Mouse (Mus musculus): ENCODE data around the gene Usp25.

The Usp25 gene

DNA sequence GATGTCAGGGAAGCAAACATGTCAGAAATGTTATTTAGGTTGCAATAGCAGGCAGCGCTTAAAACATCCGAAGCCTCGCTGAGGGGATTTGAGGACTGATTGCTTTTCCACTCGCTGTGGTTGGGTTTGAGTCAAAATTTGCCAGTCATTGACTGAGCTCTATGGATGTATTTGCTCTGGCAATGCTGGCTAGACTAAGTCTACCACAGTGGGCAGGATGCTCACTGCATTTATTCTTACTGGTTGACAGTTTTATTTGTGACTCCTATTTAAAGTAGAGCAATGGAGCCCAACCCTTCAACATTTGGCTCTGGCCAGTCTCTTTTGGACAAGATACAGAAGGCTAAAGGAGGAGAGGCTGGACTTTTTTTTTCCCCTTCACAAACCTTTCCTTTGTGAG is 137.4 kb downstream of the Usp25 start:
- DNase-seq: no peak

GRCm38 (mm10) chr16:77152288-77152687 is 138.8 kb downstream of the Usp25 start:
- peak; percentile 45 for DNase-seq

GRCm38 (mm10) chr16:77153216-77153715 is 139.8 kb downstream of the Usp25 start:
- DNase-seq: no peak

DNA sequence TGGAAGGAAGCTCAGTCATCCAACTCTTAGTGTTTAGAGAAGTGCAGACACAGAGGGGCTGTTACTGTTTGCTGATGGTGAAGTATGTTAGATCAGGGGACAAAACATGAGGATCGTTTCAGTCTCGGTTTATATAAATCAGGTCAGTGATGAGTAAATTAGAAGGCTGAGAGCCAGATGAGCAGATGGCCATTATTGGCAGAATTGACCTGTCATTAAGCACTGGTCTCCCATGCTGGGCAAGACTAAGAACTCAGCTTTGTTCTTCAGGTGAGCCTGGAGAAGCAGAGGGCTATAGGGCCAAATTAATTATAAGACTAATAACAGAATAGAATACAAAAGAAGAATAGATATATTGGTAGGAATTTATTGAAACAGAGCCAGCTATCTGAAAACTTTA is 140.3 kb downstream of the Usp25 start:
- no peak for DNase-seq

DNA sequence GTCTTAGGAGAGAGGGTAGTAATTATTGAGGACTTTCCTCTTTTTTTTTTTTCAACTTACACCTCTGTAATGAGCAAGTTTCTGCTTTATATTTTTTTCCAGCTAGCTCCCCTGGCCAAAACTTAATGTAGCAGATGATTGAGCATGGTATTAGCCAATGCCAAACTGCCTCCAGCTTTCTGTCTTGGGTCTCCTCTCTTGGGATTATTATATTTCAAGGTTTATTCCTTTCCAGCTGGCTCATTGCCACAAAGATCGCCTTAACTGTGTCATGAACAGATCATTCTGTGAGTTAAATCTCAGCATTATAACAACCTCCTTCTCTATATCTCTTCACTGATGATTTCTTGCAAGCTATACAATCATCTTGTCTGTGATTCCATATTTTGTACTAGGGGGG is 141.3 kb downstream of the Usp25 start:
- no peak for DNase-seq
